Mouse (Mus musculus) adrenal gland, adult 8-10 months (tissue): ENCODE measurements at regions not wholly inside any gene's neighbourhood (a gene's known extent, or its start where the extent isn't known, plus 50 kb on each side); places are given as distances from the start of the nearest gene placed in this dataset.
"Not testable (repeated sequence)": the region's sequence is repeated elsewhere in the genome, so short reads cannot be mapped to it uniquely, and the experiment has no call there.

Experiments
- DNase-seq: peaks from one replicate; pipeline ENCODE4 v3.0.0; 2022

DNA sequence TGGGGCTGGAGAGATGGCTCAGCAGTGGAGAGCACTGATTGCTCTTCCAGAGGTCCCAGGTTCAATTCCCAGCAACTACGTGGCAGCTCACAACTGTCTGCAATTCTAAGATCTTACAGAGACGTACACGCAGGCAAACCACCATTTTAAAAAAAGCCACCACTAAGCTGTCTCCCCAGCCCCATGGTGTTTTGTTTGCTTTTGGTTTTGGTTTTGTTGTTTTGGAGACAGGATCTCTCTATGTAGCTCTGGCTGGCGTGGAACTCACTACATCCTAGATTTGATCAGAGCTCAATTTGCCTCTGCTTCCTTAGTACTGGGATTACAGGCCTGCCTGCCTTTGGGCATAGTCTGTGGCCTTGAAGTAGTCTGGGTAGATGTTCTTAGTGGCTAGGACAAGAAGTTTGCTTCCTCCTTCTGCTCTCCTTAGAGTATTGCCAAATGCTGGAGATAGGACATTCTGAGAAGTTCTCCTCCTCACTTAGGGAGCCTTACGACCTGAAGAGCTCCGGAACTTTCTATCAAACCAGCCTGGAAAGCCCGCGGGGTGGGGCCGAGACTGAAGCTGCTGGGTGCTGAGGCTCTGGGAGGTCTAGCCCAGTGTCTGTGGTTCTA lies 495.4 kb upstream of the Chrm3 start:
- not testable (repeated sequence) for DNase-seq

DNA sequence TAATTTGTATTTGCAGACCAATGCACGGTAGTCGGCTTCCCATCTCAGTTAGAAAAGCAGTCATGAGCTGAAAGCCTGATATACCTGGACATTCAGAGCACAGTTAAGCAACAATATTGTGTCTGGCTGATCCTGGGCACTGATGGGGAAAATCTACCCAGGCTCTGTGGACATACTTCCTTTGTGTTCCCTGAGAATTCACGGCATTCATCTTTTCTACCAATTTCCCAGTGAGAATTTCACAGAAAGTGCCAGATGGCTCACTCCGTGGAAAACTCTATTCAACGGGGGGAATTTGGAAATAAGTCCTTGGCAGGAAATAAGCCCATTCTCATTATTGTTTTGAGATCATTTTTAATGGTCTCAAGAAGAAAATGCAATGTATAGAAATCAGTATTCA lies 484.6 kb upstream of the Chrm3 start:
- no peak for DNase-seq

DNA sequence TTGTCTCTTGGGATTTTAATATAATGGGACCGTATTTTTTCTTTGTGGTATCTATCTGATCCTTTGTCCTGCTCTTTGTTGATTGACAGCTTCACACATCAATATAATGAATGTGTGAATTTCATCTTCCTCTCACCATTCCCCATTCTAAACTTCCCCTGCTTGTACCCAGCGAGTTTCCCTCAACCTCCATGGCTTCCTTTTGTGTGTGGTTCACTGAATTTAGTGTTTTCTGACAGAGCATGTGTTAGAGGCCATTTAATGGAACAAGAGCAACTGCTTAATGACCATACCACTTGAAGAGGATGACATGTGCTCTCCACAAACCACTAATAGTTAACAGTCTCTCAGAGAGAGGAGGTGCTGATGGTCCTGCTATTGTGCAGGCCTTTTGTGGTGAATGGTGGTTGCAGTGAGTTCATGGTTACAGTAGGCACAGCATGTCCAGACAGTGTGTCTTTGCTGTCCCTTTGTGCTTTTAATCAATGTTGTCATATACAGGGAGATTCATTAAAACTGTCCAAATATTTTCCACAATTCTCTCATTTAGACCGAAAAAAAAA lies 438.8 kb upstream of the Chrm3 start:
- DNase-seq, result no peak
